Mouse (Mus musculus) CD4-positive, CD25-positive, alpha-beta regulatory T cell, adult 4 months (primary cell): ENCODE data around the gene Ppp3ca. TPM values are rescaled to one million over a fixed set of nuclear protein-coding genes. Genes with fewer than 3 reads are reported as not detected.

Experiments
- ATAC-seq: one replicate; pipeline ENCODE4 v1.8.0; 2017
- polyA plus RNA-seq, 2 experiments: library from polyadenylated mRNA; unstranded; fragments of 100-300 nt; shearing (Covaris generic); gene quantifications; one replicate each; pipeline ENCODE4 v1.2.1; 2017

The Ppp3ca gene
- polyA plus RNA-seq, 2 experiments from 2014 or later = 17.9 to 31.8 TPM

DNA sequence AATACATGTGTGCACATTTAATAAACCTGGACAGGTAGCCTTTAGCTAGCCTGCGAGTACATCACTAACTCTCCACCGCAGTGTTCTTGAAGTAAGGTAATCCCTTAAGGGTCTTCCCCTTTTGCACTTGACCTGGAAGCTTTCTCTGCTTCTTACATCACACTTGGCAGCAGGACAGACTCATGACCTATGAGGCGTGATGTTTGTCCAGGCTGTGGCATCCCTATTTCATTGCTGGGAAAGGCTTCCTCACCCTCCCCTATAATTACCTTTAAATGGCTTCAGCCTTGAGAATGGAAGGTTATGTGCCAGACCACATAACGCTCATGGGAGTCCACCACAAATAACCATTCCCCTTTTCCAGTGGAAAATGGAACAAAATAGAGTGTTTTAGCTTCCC is 145.0 kb downstream of the Ppp3ca start:
- no peak for ATAC-seq

DNA sequence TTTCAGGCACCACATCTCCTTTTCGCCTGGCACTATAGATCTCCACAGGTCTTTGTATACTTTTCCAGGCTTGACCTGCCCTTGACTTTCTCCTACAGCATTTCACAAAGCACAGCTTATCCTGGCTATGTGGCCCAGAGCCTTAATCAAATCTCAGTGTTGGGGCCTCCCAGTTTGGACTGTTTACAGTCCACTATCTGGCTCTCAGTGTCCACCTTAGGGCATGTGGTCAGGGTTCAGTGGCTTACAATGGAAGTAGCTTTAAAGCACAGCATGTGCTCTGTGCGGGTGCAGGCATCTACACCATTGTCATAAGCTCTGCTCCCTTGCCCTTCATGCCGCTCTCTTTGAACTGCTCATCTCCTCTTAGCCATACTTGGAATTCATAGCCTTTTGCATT is 146.4 kb downstream of the Ppp3ca start:
- ATAC-seq = no peak

DNA sequence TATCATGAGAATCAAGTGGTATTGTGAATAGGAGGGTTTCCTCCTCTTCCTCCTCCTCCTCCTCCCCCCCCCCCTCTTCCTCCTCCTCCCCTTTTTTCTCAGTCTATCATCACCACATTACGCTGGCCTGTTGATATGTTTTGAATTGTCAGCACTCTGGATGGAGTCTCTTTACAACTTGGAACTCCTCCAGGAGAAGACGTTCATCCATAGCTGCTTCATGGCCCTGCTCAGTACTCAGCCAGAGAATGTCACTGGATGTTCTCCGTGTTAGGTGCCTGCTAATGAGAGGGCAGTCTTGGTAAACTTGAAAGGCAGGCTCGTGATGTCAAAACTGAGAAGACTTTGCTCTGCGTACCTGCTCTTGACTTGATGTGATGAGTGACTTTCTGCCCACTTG is 149.1 kb downstream of the Ppp3ca start:
- ATAC-seq = no peak

DNA sequence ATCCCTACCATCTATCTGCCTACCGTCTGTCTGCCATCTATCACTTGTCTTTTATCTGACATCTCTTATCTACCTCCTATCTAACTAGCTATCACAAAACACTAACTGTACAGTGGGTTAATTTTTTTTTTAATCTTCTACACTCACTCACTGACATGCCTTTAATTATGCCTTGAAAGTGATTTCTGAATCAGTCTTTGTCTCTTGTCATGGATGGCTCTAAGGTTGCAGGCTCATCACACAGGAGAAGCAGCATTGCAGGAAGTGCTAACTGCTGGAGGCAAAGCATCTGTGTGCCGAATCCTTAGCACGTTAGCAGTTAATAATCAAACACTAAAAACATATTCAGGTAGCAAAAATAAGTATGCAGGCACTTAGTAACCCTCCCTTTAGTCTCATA is 151.1 kb downstream of the Ppp3ca start:
- ATAC-seq = no peak

DNA sequence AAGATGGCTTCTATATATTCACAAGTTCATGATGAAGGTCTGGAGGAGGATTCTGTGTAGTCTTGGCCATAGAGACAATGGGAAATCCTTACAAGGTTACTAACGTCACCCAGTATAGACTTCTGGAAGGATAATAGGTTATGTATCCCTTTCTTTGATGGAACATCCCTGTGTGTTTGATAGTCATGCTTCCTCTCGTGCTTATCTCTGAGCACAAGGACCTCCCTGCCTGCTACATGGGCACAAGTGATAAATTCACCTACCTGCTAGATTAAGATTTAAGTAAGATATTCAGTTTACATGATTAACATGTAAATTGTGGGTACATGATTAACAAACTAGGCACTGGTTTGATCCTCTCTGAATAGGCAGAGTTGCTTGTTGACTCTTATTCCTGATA is 152.1 kb downstream of the Ppp3ca start:
- ATAC-seq = no peak

DNA sequence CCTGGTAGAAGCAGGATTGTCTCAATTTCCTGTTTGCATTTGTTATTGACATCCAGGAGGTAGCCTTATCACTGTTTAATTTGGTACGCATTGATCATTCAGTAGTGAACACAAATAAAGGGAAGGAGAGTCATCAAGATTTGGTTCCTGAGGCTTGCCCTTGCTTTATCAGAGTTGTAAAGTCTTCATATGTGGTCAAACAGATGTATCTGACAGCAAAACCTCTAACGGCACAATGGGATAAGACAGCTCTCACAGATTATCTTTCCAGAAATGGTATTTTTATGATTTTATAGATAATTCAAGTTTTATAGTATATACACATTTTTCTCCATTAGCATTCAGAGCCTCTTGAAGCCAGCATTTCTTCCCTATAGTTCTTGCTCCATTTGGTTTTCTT is 152.5 kb downstream of the Ppp3ca start:
- ATAC-seq = no peak

DNA sequence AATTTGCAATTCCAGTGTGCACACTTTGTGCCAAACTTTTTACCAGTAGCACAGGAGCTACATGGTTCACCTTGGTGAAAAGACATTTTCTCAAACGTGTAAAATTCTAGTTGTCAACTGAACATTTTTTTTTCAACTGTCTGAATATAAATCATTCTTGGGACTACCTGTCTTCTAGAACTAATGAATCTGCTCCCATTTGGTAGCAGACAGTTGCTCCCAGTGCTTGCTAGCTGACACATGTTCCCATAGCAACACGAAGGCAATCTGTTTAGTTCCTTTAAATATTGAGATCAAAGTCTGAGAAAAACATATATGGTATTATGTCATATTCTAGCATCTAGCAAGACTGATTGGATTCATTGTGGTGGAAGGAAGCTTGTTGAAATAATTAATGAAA is 158.5 kb downstream of the Ppp3ca start:
- no peak for ATAC-seq

DNA sequence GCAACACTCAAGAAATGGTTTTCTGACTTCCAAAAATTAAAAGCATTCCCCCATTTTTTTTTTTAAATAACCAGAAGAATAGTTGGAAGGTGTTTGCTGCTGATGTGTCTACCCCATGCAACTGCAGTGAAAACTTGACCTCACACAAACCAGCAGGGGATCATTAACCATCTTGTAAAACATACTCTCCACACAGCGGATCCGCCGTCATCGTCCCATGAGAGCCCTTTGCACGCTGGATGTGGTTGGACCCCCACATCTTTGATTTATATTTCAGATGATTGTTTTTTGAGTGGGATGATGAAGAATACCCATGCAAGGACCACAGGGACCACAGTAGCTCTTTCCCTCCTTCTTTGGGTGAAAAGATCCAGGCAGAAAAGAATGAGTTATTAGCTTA is 159.2 kb downstream of the Ppp3ca start:
- ATAC-seq = no peak

DNA sequence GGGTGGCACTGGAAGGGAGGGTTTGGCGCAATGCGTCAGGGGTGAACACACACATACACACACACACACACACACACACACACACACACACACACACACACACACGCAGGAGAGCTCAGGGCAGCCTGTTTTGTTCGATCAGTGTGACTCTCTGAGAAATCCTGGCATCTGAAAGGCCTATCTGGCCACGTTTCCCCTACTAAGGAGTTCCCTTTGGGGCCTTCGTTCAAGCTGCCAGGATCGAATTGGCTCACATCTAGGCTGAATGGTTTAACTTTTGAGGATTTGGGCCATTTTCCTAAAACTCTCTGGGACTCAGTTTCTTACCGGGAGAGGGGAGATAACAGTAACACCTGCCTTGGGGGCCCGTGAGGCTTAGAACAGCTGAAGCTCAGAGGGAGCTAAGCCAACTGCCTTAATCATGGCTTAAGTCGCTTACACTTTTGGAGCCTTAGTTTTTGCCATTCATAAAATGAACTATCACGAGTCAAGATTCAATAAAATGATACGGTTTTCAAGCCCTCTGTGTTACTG is 160.8 kb downstream of the Ppp3ca start:
- no peak for ATAC-seq

DNA sequence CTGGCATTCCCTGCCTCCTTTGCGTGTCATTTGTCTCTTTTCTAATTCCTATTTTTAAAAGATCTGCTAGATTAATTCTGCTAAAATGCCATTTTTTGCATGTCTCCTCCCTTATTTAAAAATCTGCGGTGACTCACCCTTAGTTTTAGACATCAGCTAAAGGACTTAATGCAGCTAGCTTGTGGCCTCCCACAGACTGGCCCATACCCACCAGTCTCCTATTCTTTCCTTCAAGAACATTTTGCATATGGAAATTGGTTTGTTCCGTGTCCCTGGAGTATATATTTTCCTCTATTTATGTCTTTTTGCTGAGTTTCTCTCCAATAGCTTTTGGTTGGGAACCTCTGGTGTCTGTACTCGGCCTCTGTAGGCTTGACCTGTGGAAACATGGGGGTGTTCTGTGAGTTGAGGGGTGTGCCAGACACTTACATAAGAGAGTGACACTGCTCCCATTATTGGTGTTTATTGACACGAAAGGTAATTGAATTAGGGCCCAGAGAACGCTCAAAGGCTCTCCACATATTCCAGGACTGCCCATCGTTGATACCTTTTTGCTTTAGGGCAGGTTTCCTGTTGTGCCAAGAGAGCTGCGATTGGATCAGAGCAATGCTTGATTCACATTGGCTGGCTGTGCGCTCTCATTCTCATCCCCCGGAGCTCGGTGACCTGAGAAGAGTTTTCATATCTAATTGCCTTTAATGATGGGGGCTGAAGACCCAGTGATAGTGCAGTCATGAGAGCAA is 163.2 kb downstream of the Ppp3ca start:
- no peak for ATAC-seq

DNA sequence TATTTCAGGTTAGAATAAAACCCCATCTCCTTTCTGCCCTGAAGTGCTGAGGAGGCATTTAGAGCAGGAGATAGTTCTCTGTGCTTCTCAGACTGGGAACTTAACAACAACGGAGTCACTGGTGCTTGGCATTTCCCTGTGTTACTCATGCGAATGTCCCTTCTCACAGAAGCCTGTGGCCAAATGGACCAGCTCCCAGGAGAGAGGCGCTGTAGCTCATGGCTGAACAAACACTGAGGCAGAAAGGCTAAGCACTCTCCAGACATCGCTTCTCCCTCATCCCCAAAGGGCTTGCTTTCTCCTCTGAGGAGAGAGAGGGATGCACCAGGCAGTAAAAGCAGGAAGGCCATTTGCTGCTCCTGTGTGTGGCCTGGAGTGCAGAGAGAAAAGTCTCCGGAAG is 164.0 kb downstream of the Ppp3ca start:
- no peak for ATAC-seq

DNA sequence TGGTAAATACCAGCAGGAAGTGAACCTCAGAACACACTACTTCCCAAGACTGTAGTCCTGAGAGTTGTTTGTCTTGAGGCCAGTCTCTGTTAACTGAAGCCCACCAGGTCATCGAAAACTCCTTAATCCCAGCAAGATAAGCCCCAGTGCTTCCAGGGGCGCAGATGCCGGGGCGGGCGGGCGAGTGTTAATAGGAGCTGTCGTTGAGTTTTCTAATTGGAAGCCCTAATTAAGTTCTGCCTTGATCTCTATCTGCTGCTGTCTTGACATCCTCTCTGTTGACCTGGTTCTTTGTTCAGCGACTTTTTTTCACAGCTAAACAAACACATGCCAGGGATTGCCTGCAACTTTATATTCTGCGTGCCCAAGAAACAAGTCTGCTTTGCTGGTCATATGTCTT is 165.9 kb downstream of the Ppp3ca start:
- ATAC-seq = no peak

DNA sequence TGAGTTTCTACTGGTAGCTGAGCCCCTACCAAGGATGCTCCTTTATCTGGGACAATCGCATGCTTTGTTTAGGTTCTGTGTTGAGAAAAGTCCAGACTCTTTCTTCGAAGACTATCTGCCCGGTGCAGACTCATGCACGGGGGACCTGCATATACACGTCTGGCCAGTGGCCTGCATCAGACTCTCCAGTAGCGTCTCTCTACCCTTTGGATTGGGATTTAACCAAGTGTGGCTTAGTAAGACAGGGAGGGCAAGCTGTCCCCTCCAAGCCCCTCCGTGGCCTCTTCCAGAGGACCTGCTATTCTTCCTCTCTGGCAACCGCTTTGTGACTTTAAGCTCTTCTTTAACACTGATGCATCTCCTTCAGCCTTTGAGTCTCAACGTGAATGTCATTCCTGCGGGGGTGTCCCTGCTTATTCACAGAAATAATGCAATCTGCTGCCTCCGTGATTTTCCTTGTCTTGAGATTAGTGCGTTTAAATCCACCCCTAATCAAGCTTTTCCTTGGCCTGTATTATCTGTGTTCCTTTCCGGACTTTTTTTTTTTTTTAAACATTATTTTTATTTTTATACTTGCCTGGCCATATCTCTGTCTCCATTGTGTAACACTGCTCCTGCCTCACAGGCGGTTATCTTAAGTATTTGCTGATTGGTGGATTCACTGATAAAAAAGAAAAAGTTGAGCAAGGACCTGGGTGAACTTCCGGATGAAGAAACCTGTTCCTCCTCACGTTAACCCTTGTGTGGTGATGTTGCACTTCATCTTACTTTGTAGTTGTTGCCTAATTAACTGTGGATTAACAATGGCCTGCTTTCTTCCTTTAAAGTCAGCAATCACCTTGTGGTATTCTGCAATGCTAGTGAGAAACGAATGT is 166.6 kb downstream of the Ppp3ca start:
- ATAC-seq = no peak

DNA sequence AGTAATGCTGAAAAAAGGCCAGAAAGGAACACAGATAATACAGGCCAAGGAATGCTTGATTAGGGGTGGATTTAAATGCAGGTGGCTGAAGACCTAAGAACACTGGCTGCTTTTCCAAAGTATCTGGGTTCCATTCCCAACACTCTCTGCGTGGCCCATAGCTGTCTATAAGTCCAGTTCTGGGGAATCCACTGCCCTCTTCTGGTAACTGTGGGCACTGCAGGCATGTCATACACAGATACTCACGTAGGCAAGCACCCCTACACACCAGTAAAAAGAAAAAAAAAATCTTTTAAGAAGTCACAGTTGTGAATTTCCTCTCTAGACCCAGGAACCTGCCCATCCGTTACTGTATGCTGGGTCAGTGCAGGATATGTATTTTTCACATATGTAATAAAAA is 167.7 kb downstream of the Ppp3ca start:
- ATAC-seq = peak; percentile 49

DNA sequence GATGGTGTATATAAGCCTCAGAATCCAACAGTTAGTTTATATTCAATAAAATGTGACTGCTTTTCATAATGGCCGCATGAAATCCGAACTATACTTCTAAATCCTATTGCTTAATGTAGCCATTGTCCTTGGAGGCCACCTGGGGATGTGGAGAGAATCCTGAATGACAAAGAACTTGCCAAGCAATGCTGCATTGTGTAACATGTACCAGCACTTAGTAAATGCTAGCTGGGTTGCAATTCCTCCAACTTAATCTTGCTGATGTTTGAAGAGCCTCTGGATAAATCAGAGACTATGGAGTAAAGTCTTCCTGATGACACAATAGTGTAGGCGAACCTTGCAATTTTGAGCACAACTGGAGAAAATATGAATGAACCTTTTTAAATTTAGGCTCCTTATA is 171.4 kb downstream of the Ppp3ca start:
- no peak for ATAC-seq

DNA sequence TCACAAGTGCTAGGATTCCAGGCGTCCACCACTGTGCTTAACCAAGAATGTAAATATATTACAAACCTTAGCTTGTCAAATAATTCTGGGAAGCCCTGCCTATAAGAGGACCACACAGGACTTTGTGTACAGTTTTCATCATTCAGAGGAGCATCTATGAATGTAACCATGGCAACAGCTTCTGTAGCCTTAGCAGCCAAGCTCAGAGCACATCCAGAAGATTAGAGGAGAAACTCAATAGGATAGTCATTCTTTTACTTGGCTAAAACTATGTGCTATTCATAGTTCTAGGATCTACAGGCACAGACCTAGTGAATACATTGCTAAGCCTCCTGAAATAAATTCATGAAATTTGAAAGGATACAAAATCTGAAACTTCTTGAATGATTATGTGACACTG is 172.5 kb downstream of the Ppp3ca start:
- ATAC-seq = no peak

DNA sequence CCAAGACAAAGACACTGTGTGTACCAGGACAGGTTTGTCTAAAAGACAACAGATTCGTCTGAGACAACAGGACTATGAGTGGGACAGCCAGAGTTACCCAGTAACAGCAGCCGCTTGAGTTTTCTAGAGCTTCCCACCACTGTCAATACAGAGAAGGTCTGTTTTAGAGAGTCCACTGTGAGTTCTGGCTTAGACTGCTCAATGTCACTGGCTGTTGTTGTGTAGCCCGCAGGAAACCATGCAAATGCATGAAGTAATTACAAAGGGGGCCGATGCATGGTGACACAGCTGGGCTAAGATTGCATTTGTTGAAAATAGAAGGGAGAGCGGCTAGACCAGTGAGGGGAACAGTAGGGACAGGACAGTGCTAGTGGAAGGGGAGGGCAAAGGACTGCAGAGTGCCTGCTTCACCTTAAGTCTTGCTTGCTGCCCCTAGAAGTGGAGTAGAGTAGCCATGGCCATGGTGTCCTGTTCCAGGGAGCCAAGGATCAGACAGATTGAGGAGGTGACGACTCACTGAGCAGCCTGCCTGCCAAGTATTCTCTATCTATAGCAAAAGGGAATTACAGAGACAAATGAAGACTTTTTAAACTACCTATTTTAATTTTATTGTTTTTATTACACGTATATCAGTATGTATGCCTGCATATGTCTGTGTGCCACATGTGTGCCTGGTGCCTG is 174.0 kb downstream of the Ppp3ca start:
- ATAC-seq = no peak

DNA sequence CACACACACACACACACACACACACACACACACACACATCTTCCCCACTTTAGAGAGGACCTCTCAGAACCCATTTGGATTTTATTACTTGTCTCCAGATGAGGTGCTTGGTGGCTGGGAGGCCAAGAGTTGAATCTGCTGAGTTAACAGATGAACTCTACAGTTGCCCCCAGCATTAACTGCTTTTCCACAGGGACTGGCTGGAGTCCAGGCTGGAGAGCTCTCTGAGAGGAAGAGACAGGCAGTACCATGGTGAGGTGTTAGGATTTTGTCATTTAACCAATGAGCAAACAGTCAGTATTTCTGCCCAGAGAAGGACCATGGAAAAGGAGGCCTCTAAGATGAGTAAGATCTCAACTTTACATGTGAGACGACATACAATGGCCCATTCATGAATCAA is 179.1 kb downstream of the Ppp3ca start:
- ATAC-seq = no peak

DNA sequence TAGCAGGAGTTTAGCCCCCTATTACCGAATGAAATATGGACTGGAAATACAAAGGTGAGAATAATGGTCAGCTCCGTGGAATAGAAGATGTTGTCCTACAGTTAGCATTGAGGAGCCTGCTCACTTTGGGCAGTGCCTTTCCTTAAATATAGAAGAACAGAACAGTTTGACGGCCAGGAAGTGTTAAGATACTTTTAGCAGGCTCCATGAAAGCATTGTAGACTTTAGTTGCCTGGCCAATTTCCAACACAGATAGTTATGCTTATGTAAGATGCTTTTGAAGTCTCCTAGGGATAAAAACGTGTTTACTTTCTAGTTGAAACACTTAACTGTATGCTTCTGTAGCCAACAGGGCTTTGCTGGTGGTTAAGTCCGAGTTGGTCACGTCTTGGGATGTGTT is 183.0 kb downstream of the Ppp3ca start:
- no peak for ATAC-seq

DNA sequence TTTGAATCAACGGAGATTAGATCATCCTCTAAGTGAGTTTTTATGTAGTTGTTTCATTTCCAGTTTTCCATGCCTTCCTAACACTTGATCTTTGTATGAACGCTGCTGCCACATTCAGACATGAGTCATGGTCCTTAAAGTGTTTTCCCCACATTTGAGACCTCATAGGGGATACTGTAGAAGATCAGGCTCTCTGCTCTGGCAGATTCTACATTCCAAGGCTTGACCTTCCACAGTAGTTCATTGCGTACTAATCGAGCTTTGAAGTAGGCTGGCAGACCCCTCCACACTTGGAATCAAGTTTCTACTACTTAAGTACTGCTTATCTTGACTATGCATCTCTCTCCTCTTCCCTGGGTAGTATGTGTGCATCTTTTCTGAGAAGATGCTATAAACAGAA is 183.7 kb downstream of the Ppp3ca start:
- ATAC-seq = no peak

DNA sequence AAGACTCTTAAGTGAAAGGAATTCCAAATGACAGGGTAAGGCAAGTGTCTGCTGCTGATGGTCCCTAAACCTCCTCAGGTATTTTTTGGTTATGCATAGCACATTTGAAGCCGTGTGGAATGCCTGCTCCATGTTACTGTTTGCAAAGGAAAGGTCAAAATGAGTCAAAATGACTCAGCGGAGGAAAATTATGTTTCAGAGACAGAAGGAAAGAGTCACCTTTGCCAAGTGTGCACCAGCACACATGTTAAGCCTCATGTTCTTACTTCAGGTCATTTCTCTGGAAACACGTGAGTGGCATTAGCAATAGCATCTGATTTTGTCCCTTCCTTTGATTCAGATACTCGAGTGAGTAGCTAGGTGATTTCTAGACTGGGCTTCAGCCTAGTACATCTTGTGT is 186.1 kb downstream of the Ppp3ca start:
- ATAC-seq = no peak

DNA sequence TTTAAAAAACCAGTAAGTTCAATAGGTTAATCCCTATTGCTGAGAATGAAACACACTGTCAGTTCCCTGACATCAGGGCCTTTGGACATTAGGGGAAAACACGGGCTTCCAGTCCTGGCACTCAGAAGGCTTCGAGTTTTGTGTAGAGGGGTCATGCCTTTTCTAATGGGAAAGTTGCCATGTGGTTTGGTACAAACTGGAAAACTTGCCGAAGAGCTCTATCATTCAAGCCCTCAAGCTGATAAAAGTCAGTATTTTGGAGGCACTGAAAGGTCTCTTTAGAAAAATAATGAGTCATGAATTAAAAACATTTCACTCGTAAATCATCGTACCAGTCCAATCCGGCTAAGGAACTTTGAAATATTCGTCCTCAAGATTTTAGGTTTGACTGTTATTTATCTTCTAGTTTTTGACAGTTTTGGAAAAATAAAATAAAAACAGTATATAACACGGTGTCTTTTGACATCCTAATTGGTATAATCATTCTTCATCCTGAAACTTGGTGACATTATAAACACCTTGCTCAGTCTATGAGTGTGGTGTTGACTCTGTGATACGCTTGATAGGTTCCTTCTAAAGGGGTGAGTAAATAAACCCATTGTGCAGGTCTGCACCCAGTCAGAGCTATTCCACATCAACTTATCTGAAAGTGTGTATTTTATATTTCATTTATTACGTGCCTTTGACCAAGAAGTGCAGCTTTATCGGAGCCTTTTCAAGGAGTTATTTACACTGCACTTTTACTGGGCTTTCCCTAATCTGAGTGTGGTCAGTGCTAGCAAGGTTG is 192.3 kb downstream of the Ppp3ca start:
- ATAC-seq = no peak

DNA sequence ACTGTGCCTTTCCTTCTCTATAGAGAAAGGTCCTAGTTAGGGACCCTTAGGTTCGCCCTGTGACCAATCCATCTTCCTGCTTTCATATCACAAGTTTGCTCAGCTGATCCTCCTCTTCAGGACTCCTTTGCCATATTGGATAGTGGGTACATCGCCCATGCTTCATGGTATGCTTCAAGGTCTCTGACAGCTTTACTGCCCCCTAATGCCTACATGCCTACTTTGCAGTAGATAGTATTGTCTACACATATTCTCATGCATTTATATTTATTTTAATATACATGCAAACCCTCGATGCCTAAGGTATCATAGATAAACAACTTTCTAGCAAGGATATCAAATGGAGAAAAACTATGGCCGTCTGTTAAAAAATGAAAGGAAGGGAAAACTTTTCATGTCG is 193.2 kb downstream of the Ppp3ca start:
- ATAC-seq = no peak
